Mouse (Mus musculus) spleen, adult 12 weeks (tissue): ENCODE measurements around the gene Mapk8ip1.

Experiments used
- DNase-seq: peaks from one replicate; pipeline ENCODE4 v3.0.0; 2022; ENCODE audit warnings: low spot score

Mapk8ip1 gene

GRCm38 (mm10) chr2:92390206-92390930 lies 10.7 kb downstream of the Mapk8ip1 start:
- no peak for DNase-seq

GRCm38 (mm10) chr2:92389645-92390044 lies 11.4 kb downstream of the Mapk8ip1 start:
- no peak for DNase-seq

GRCm38 (mm10) chr2:92388891-92389641 lies 12.0 kb downstream of the Mapk8ip1 start:
- no peak for DNase-seq

- no peak for DNase-seq
Observed at GRCm38 (mm10) chr2:92388081-92388517, 13.0 kb downstream of the Mapk8ip1 start.

GRCm38 (mm10) chr2:92387646-92388045 lies 13.4 kb downstream of the Mapk8ip1 start:
- DNase-seq, result no peak

GRCm38 (mm10) chr2:92386821-92387570 lies 14.1 kb downstream of the Mapk8ip1 start:
- DNase-seq, result no peak

GRCm38 (mm10) chr2:92385113-92386051 lies 15.7 kb downstream of the Mapk8ip1 start:
- DNase-seq, result no peak

- DNase-seq, result no peak
Observed at GRCm38 (mm10) chr2:92384101-92384500, 17.0 kb downstream of the Mapk8ip1 start.

GRCm38 (mm10) chr2:92382759-92383158 lies 18.3 kb downstream of the Mapk8ip1 start:
- DNase-seq, result no peak

GRCm38 (mm10) chr2:92381901-92382588 lies 19.0 kb downstream of the Mapk8ip1 start, which contains the start of gene 1700029I15Rik:
1700029I15Rik (plus strand) TSS chr2:92382538.
- no peak for DNase-seq

GRCm38 (mm10) chr2:92381161-92381560 lies 19.9 kb downstream of the Mapk8ip1 start:
- no peak for DNase-seq

GRCm38 (mm10) chr2:92380495-92381050 lies 20.5 kb downstream of the Mapk8ip1 start:
- no peak for DNase-seq

- DNase-seq, result no peak
Observed at GRCm38 (mm10) chr2:92379783-92380494, 21.1 kb downstream of the Mapk8ip1 start.

- no peak for DNase-seq
Observed at GRCm38 (mm10) chr2:92377320-92377719, 23.7 kb downstream of the Mapk8ip1 start.

- DNase-seq, result no peak
Observed at GRCm38 (mm10) chr2:92376300-92376699, 24.8 kb downstream of the Mapk8ip1 start.

GRCm38 (mm10) chr2:92375788-92376187 lies 25.3 kb downstream of the Mapk8ip1 start:
- DNase-seq, result no peak

- DNase-seq, result peak; percentile 85
Observed at GRCm38 (mm10) chr2:92375099-92375623, 25.9 kb downstream of the Mapk8ip1 start.

- peak; percentile 25 for DNase-seq
Observed at GRCm38 (mm10) chr2:92374514-92374913, 26.5 kb downstream of the Mapk8ip1 start, which contains the start of the genes Pex16 and Large2. Pex16 (plus strand) TSS chr2:92374676. Large2 (minus strand) TSS chr2:92374869.

- DNase-seq, result no peak
Observed at GRCm38 (mm10) chr2:92373437-92373813, 27.6 kb downstream of the Mapk8ip1 start.
